Mouse (Mus musculus): ENCODE measurements around the gene Bad.

The Bad gene

DNA sequence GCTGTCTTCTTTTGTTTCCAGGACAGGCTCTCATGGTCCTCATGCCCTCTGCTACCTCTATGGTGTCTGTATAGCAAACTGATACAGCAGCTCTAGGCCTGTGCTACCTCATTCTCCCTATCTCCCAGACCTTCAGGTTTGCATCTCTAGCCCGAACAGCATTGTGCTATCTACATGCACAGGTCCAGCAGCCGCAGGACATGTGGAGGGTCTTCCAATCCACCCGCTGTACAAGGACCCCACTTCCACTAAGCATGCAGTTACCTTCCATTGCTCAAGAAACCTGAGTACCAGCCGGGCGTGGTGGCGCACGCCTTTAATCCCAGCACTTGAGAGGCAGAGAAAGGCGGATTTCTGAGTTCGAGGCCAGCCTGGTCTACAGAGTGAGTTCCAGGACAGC lies 27.1 kb upstream of the Bad start:
- DNase-seq (ENCODE audit: low spot score in 2 of 2): no peak

DNA sequence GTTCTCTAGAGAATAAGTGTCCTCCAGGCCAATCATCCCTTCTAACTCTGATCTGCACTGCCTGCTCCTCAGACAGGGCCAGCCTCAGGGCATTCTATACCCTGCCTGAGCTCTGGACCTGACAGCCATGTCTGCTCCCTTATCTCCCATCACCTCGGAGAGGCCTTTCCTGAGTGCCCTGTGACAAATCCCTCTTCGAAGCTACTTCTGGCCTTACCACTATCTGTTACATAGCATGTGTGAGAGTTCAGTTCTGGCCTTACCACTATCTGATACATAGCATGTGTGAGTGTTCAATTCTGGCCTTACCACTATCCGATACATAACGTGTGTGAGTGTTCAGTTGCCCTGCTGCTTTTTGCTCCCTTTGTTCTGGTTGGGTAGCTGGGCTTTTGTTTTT lies 26.4 kb upstream of the Bad start:
- no peak for DNase-seq (ENCODE audit: low spot score in 2 of 2)

DNA sequence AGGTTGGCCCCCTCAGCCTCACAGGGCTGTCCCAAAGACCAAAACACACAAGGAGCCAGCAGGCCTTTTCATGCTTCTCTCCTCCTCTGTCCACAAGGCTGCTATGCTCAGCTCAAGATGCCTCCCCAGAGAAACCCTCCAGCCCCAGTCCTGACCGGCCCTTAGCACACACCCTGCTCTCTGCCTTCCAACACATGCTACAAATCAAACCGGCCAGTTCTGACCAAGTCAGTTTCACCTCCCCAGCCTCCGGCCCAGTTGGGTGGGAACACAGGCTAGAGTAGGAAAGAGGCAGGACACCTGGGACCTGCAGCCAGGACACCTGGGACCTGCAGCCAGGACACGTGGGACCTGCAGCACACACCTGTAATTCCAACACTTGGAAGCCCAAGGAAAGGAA lies 25.2 kb upstream of the Bad start:
- DNase-seq (ENCODE audit: low spot score in 2 of 2): no peak

DNA sequence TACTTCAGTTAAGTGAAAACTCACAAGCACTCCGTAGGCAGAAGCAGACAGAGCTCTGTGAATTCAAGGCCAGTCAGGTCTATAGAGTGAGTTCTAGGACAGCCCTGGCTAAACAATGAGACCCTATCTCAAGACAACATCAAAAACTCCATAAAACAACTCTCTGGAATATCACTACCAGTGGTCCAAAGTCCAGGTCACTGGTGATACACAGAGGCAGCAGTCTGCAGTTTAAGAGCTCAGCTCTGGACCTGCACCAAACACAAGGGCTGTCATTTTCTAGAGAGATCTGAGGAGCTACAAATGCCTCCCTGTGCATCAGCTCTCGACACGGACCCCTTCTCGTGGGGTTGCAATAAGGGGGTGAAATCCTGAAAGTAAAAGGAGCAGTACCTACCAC lies 23.3 kb upstream of the Bad start:
- DNase-seq (ENCODE audit: low spot score in 2 of 2): no peak

DNA sequence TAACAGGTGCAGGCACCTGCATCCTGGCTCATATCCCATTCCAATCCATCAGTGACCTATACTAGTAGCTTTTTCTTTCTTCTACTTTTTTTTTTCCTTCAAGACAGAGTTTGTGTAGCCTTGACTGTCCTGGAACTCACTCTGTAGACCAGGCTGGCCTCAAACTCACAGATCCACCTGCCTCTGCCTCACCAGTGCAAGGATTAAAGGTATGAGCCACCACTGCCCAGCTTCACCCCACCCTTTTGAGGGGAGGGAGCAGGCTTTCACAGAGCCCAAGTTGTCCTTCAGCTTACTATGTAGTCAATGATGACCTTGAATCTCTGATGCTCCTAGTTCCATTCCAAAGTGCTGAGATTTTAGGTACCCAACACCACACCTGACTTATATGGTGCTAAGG lies 22.2 kb upstream of the Bad start:
- DNase-seq (ENCODE audit: low spot score in 2 of 2): no peak

DNA sequence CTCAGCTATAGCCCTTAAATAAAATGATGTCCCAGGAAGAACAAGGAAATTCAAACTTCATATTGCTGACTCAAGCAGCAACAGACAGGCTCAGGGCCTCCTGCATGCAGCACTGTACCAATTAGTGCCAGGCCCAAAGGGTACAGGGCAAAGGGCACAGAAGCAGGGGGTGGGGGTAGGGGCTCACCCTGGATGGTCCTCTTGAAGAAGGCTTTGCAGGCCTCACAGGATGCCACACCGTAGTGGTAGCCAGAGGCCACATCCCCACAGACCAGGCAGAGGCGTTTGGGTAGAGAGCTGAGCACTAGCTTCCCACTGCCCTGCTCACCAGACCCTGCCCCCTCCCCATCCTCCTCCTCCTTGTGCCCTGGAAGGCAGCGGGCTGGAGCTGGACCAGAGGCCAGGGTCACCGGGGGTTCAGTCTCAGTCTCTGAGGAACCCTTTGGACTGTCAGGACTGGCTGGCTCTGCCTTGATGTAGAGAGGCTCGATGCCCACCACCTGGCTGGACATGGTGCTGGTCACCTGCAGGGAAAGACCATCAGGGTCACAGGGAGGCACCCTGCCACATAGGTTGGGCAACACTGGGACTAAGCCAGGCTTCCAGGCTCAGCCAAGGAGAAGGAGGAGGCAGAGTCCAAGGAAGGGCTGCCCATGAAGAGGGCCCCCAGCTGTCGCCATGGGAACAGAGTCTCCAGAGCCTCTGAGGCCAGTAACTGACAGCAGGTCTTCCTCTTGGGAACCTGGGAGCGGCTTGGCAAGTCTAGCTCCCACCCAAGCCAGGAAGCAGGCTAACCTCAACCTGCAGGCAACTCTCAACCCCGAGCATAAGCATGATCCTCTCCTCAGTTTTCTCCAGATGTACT lies 21.6 kb upstream of the Bad start:
- no peak for DNase-seq (ENCODE audit: low spot score in 2 of 2)

DNA sequence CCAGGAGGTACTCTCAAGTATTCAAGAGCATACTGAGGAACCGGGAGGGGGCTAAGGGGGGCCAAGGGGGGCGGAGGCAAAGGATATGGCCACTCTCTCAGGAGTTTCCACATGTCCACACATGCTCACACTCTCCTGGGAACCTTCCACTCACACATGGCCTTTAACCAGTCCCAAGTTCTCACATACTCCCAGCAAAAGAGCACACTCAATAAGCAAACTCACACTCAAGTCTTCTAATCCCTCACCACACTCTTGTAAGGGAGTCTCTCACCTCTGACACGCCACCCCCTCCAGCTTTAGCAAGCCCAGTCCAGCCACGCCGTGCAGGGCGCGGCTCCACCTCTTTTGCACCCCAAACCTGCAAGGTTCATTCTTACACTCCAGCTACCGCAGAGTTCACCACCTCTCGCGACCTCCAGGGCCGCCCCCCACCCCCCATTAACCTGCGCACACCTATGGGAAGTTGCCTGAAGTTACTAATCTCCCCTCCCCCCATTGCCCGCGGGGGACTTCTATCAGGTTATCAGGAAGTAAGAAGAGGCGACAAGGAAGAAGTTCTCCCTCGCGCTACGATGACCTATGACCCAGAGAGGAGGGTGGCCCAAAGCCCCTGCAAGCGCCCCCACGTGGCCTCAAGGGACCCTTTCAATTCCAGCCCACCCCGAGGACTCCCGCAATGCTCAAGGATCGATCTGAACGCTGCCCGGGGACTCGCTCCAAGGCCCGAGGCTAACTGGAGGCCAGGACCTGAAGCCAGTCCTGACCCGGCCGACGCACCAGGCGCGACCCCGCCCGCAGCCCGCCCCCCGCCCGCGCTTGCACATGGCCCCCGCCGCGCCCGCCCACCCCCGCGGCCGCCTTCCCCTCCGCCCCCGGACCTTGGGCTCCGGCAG lies 20.7 kb upstream of the Bad start:
- no peak for DNase-seq (ENCODE audit: low spot score in 2 of 2)

DNA sequence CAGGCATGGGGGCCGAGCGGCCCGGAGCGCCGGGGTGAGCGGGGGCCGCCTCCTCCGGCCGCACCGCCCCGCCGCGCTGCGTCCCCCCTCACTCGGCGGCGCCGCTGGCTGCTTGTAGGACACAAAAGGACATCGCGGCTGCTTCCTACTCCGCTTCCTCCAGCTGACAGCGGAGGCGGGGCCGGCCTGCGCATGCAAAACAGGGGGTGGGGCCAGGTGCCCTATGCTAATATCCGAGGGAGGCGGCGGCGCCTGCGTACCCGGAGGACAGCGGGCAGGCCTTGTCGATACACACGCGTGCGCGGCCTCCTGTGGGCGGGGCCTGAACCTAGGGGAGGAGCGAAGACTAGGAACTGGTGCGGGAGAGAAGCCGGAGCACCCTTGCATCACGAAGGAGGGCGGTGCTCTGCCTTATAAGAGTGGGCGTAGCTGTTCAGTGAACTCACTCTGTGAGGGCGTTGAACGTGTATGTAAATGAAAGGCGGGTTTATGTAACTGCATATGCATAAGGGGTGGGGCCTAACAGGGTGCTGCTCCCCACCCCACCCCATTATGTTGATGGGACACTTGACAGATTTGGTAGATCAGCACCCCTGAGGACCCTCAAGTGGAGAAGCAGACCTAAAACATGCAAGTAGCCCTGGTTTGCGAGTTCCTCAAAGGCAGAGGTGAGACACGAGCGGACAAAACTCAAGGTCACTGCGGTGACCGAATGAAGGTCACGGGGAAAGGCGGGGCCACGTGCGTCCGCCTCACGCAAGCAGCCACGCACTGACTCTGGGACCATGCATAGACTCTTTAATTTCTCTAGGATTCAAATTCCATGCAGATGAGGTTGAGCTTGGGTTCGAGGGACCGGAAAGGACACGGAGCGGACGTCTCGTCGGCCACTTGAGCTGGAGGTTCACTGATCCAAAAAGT lies 19.8 kb upstream of the Bad start, which contains the start of gene Esrra:
Gene Esrra, minus strand, starts transcription at position 167 of the 921 bp plus-strand sequence.
- DNase-seq (ENCODE audit: low spot score in 2 of 2): peak; percentile 100

DNA sequence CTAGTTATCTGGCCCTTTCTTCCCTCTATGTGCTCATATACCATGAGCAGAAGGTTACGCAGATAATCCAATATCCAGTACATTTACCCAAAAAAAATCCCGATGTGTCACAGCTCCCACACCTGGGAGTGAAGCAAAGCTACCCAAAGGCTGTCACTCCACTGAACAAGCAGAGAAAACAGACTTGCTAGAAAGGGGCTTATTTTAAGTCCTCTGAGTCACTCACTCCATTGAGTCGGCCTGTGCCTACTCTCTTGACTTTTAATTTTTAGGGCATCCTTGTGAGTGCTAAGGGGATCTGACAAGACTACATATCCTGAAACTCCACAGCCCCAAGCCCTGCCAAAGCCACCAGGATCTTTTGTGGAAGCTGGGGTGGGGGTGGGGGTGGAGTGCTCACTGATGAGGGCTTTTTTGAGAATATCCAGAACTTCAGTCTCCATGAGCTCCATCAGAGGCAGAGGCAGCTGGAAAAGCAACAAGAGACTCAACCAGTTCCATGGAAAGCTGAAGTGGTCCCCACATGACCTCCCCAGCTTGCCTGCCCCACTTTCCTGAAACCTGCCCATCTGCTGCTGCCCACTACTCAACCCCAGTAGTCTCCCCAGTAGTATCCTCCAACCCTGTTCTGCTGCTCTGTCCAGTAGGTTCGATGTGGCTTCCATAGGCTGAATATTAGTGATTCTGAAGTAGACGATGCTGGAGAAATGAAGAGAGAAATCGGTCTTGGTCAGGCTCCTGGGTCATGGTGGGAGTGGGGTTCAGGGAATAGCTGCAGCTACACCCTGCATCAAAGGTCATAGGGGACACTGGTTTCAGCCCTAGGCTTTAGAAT lies 18.5 kb upstream of the Bad start:
- no peak for DNase-seq (ENCODE audit: low spot score in 2 of 2)

DNA sequence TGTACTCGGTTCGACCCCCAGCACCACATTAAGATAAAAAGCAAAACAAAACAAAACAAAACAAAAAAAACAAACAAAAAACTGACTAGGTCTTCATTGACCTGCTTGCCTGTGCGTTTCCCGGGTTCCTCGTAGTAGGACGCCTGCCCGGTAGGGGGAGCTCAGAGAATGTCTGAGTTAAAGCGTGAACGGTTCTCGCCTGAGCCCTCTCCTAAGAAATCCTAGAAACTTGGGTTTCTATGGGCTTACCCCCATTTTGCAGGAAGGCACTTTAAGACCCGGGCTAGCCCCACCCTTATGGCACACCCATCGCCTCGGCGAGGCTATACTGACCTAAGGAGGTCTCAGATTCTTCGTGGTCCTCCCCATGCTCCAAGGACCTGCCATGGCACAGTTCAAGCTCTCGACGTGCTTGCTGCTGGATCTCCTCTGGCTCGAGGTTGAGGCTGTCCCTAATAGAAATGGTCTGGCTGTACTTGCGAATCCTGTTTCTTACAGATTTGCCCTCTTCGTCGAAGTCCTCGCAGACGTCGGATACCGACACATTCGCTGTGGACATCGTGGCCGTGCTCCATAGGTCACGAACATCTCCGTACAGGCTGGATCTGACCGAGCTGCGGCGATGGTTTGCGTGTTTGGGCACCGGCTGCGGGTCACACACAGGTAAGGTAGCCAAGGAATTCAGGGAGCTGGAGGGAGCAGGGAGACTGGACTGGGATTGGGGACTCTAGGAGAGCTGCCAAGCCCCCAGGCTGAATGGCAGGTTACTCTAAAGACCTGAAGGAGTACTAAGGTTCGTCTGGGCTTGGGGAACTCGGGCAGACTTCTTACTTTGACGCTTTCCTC lies 17.0 kb upstream of the Bad start:
- peak; percentile 72 to 89 for DNase-seq (ENCODE audit: low spot score in 2 of 2)

DNA sequence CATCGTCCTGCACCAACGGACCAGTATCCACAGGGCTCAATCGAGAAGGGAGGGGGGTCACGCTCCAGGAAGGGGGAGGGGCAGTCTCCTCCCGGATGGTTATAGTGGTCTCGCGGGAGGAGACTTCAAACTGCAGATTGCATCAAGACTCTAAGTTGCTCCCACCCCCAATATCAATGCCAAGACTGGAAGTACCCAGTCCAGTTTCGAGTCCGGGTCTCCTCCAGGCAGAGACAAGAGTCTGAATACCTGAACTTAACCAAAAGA lies 16.4 kb upstream of the Bad start, which contains the start of gene Catsperz:
Gene Catsperz, minus strand, starts transcription at position 74 of the 267 bp plus-strand sequence.
- DNase-seq (ENCODE audit: low spot score in 2 of 2): no peak

DNA sequence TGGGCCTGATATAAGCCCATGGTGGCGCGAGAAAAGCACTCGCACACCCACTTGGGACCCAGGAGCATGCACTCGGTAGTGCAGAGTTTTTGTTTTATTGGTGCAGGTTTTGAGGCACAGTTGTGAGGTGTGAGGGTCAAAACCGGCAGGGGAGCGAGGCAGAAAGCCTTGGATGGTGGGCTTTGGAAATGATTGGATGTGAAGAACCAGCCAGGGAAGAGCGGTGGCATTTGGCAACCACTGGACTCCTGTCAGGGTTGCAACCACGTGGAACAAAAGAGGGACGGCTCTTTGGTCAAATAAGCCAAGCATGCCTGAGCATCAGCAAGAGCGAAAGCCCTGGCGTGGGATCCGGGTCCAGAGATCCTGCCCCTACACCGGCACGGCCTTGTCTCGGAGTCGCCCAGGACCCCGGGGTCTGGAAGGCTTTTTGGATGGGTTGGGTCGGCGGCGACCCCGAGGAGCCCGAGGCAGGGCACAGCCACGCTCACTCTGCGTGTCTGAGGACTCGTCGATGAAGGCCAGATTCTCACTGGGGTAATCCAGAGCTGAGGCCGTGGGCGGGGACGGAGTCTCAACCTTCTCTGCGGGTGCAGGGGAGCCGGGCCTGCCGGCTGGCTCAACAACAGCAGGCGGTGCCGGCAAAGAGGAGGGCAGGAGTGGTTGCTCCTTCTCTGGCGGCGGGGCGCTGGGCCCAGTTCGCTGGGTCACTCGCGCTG lies 15.9 kb upstream of the Bad start:
- no peak for DNase-seq (ENCODE audit: low spot score in 2 of 2)

DNA sequence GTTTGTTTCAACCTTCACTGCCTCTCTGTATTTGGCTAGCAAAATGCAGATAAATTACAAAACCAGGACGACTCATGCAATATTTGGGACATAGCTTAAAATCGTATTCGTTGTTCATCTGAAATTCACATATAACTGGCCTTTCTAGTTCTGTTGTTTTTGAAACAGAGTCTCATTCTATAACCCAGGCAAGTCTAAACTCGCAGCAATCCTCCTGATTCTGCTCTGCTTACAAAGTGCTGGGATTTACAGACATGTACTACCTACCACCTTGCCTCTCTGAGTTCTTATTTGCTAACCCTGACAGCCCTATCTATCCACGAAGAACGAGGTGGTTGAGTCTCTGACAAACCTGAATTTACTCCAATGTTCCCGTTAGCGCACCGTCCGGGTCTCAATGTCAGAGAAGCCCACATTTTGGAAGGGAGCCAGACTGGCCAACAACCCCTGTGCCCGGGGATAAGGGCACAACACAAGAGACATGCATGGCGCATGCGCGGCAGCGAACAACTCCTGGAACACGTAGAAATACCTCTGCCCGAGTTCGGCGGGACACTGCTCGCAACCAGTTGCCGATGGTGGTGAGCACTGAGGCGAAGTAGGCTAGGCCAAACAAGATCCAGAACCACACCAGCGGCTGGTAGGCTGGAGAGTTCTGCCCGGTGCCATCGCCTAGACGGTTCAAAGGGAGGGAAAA lies 15.0 kb upstream of the Bad start:
- no peak for DNase-seq (ENCODE audit: low spot score in 2 of 2)

DNA sequence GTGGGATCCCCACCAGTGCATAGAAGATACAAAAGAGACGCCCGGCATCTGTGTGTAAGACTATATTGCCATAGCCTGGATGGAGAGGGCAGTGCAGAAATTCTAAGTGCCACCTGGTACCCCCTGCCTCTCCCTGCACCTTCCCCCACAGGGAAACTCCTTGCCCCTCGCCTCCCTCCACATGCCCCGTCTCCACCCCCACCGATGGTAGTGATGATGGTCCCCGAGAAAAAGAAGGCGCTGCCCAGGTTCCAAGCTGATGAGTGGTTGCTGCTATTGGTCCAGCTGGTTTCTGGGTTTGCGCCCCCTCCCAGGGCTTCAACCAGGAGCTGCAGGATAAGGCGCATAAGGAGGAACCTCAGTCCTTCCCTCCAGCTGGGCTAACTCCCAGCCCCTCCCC lies 13.6 kb upstream of the Bad start:
- no peak for DNase-seq (ENCODE audit: low spot score in 2 of 2)

DNA sequence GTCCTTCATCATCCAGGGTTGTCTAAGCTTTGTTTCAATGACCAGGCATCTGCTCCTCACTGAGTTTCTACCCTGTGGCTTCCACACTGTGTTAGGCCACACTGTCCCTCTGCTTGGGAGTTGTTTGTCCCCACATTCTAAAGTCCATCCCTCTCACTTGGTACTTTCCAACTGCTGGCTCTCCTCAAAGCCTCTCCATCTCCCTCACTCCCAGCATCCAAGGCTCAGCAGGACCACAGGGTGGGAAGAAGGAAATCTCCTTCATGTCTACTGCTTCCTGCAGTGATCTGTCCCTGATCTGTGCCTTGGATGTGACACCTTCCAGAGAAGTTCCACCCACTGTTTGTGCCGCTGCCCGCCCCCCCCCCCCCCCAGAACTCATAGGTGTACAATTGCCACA lies 10.7 kb upstream of the Bad start:
- no peak for DNase-seq (ENCODE audit: low spot score in 2 of 2)

DNA sequence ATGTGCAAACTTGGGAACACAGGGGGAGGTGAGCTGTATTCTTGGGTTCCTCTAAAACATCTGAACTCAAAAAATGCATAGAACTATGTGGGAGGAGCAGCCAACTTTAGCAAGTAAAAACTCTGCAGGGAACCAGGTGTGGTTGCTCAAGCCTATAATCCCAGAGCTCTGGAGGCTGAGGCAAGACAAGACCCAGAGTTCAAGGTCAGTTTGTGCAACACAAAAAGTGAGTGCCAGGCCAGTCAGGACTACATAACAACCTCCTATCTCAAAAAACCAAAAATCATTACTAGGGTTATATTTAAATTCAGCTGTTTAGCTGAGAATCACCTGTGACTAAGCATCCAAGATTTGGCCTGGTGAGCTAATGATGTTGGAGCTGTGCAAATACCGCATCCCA lies 9.6 kb upstream of the Bad start:
- no peak for DNase-seq (ENCODE audit: low spot score in 2 of 2)

DNA sequence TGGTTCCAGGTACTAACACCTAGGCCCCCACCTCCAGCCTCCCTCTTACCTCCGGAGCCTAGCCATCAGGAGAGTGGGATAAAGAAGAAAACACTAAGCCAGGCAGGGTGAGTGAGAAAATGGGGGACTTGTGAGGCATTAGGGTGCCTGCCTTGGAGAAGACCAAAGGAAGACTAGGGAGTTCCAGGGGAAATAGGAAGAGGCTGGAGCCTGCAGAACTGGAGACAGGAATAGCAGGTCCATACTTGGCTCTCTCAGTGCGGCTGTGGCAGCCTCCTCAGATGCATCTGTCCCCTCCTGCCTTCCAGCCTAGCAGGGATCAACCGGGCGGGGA lies 8.6 kb upstream of the Bad start:
- no peak for DNase-seq (ENCODE audit: low spot score in 2 of 2)

DNA sequence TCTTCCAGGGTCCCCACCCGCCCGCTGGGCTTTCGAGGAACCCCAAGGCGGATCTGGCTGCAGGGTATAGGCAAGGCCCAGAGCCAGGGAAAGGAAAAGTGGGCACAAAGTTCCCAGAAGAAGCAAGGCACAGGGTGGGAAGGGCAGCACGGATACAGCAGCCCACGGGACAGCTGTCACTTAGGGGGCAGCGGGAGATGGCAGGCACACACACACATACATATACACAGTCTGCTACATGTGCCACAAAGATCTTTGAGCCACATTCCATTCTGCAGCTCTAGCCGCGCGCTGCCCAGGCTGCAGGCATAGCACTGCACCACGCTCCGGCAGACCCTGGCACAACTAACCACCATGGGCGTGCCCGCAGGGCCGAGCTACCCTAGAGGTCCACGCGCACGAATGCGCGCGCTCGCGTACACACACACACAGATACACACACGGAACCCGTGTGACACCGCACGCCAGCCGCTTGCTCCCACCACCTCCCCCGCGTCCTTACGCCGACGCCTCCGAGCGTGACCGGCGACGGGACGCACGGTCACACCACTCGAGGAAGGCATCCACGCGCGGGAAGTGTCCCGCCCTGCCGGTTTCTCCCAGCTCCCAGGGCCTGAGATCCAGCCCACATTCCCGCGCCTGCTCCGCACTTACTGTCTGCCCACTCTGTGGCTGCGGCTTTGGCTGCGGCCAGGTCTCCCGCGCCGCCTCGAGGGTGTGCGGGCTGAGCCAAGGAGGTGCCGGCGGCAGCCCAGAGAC lies 8.0 kb upstream of the Bad start:
- DNase-seq (ENCODE audit: low spot score in 2 of 2): no peak
